Mouse (Mus musculus) cortical plate, adult 2 months (tissue): Measurements from ENCODE around the gene Pp2d1. TPM values are rescaled to one million over a fixed set of nuclear protein-coding genes. Genes with fewer than 3 reads are reported as not detected.
"Not testable (repeated sequence)": the region's sequence is repeated elsewhere in the genome, so short reads cannot be mapped to it uniquely, and the experiment has no call there.

Source experiments
- H3K27ac ChIP-seq: fragments of 200-500 bp; 2 replicates; pipeline ENCODE4 v1.5.1; 2012; ENCODE audit warnings: low read length, control low read depth, inconsistent platforms; ENCODE audit not compliant: insufficient read depth
- H3K4me1 ChIP-seq: fragments of 200-500 bp; 2 replicates; pipeline ENCODE4 v1.6.1; 2011; ENCODE audit warnings: low read length; ENCODE audit not compliant: control insufficient read depth, insufficient read depth
- H3K4me3 ChIP-seq: fragments of 200-500 bp; 2 replicates; pipeline ENCODE4 v1.5.1; 2011; ENCODE audit warnings: mild to moderate bottlenecking, low read length, control low read depth; ENCODE audit not compliant: insufficient read depth
- CTCF ChIP-seq: fragments of 200-500 bp; IDR thresholded peaks from 2 replicates; pipeline ENCODE4 v1.5.1; 2011; ENCODE audit warnings: mild to moderate bottlenecking, control low read depth, low read length; ENCODE audit not compliant: insufficient read depth; ENCODE audit errors: extremely low read depth
- POLR2A ChIP-seq: fragments of 200-500 bp; IDR thresholded peaks from 2 replicates; pipeline ENCODE4 v1.6.1; 2011; ENCODE audit warnings: mild to moderate bottlenecking, low read length, control low read depth; ENCODE audit not compliant: insufficient read depth; ENCODE audit errors: extremely low read depth
- polyA plus RNA-seq: library from polyadenylated mRNA; depleted of rRNA; stranded (reverse); fragments of >200 nt; gene quantifications from 2 replicates; pipeline ENCODE4 v1.2.3, GENCODE M21; 2012; rRNA removed

The Pp2d1 gene
- 0.04 TPM in 1 of 2 replicates, not detected in the other for polyA plus RNA-seq

DNA sequence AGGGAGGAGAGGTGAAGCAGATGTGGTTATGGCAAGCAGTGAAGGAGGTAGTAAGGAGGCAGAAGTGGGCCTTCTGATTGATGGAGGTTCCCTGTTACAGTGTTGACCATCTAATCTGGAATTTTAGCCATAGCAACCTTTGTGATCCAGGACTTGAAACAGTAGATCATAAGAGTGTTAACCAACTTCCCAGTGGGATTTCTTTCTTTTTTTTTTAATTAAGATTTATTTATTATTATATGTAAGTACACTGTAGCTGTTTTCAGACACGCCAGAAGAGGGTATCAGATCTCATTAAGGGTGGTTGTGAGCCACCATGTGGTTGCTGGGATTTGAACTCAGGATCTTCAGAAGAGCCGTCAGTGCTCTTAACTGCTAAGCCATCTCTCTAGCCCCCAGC, at the start of gene Pp2d1:
Gene Pp2d1, minus strand, starts transcription at position 101 of the 400 bp plus-strand sequence.
- H3K27ac ChIP-seq, H3K4me3 ChIP-seq, H3K4me1 ChIP-seq: not testable (repeated sequence)

DNA sequence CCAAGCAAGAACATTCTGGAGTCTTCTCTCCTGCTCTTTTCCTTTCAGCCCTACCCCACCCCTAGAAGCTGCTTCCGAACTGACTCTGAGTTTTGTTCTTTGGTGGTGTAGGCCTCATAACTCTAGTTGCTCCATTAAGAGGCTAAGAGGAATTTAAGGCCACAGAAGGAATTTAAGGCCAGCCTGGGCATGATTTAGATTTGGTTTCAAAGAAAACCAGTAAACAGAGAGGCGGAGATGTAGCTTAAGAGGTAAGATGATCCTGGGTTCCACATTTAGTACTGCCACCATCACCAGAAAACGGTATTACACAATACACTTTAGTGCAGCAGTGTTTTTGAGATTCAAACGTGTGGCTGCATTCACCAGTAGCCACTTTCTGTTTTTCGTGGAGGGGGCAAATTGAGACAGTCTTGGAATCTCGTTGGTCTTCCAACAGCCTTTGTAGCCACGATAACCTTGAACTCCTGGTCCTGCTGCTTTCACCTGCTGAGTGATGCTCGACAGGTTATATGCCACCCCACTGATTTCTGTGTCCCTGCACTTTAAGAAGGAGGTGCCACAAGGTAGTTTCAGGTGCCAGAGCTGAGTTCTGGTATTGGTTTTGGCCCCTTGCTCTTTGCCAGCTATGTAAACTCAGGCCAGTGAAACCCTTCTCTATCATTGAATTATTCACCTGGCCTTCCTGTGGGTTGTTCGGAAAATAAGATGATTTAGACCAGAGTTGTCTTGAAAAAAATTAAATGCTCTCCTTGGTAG, 49.0 kb upstream of the Pp2d1 start:
- H3K4me1 ChIP-seq, result peaks cover 7% of the 10 kb centered on the region
- no peak for TF ChIP-seq CTCF
- H3K4me3 ChIP-seq, result no peak overlapping the region
- H3K27ac ChIP-seq, result no peak overlapping the region

DNA sequence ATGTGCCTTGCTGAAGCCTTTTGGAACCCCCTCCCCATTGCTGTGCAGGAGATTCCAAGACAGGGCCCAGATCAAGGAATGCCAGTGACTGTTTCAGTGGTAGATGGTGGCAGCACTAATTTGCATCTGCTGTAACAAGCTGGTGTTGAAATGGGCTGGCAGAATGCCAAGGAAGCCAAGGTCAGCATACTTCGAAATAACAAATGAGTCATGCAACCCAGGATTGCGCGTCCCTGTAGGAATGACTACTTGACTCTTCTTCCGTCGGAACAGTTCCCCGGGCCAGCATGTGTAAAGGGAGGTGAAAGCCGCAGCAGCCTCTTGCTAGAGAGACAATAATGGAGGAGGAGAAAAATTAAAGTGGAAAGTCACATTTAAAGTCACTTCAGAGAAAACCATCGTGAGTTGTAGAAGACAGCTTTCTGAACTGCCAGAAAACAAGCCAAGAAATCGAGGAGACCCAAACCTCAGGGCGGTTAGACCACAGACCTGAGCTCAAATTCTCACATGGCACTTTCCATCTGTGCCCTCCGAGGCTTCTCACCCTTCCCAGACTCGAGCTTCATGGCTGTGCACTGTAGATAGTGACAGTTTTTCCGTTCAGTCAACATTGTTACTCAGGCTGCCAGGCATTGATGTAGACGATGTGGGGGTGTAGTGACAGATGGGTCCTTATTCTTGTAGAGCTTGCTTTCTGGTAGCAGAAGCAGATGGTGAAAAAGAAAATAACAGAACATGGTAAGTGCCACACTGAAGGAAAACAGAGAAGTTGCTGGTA, 48.0 kb upstream of the Pp2d1 start:
- Histone ChIP-seq H3K4me1 (peaks cover 7% of the 10 kb centered on the region), H3K4me3 (no peak overlapping the region), H3K27ac (no peak overlapping the region)
- TF ChIP-seq POLR2A (no peak), CTCF (no peak)

DNA sequence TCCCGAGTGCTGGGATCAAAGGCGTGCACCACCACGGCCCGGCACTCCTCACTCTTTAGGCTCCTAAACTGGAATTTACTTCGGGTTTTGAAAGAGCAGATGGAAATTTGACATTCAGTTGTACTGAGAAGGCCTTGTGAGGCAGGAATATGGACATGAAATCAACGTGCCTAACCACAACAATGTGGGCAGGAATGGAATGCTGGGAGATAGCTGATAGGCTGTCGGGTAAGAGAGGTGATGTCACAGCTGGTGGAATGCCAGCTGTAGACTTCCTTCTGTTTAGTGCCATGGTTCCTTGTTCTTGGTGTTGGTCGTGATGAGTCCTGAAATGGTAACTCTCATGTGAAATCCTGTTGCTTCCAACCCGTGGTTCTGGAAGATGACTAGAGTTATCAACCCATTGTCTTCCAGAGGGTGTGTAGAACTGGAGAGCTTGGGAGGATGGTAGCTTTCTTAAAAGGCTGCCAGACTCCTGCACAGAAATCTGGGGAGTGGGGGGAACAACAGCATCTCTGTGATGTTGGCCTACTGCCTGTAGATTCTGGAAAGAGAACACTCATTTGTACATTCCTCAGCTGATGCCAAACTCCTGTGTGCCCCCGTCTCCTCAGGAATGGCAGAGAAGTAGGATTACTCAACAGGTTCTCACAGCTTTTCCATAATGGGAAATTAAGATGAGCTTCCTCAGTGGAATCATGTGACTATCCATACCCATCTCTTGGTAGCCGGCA, 44.8 kb upstream of the Pp2d1 start:
- H3K4me1 ChIP-seq, result peaks cover 7% of the 10 kb centered on the region
- TF ChIP-seq CTCF (no peak), POLR2A (no peak)
- no peak overlapping the region for H3K4me3 ChIP-seq
- no peak overlapping the region for H3K27ac ChIP-seq

DNA sequence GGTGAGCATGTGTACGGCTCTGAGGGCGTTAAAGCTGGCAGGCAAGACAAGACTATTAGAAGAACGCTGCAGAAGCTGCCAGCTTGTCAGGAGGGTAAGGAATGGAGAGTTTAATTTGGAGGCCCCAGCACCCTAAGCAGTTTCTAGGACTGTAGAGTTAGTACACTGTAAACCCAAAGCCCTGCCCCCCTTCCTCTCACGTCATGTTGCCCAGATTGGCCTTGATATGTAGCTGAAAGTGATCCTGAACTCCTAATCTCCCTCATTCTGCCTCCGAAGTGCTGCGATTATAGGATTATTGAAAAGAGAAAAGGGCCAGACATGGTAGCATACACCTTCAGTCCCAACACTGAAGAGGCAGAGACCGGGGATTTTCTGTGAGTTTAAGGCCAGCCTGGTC, 43.6 kb upstream of the Pp2d1 start:
- Histone ChIP-seq H3K4me1 (peaks cover 4% of the 10 kb centered on the region), H3K27ac (no peak overlapping the region), H3K4me3 (no peak overlapping the region)
- no peak for TF ChIP-seq CTCF
- no peak for TF ChIP-seq POLR2A

DNA sequence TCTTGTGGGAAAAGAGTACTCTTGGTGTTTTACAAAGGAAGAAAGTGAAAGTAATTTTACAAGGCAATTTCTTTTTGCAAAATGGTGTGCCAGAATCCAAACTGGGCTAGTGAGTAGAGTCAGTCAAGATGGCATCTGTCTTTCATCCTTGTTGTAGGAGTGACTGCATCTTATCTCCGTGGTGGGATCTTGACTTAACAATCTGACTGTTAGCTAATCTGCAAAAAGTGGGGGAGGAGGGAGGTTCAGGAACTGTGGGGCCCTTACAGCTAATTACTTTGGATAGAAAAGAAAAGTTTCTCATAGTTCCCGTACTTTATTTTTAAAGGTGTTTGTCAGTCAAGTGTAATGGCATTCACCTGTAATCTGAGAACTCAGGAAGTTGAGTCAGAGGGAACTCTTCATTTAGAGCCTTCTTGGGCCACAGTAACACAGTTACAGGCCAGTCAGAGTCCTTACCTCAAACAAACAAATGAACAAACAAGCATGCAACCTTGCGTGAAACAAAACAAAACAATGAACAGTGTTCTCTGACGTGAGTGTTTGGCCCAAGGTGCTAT, 42.9 kb upstream of the Pp2d1 start:
- H3K27ac ChIP-seq, result no peak overlapping the region
- H3K4me1 ChIP-seq, result peaks cover 3% of the 10 kb centered on the region
- no peak for TF ChIP-seq CTCF
- no peak overlapping the region for H3K4me3 ChIP-seq

DNA sequence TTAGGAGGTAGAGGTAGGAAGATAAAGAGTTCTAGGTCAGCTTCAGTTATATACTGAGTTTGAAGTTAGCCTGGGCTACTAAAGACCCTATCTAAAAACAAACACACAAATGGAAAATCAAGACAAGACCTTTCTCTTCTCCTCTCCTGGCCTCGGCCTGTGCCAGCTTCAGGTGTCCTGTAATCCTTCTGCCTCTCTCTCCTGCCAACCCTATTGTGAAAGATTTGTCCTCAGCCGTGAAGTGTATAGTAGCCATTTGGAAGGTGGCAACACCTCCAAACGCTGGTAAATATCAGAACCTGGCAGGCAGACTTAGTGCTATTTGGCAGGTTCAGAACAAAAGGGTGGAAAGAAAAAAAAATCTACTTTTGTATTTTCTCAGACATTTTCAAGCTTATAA, 41.0 kb upstream of the Pp2d1 start:
- Histone ChIP-seq H3K4me3 (no peak overlapping the region), H3K27ac (no peak overlapping the region)
- no peak for TF ChIP-seq POLR2A
- no peak for TF ChIP-seq CTCF

DNA sequence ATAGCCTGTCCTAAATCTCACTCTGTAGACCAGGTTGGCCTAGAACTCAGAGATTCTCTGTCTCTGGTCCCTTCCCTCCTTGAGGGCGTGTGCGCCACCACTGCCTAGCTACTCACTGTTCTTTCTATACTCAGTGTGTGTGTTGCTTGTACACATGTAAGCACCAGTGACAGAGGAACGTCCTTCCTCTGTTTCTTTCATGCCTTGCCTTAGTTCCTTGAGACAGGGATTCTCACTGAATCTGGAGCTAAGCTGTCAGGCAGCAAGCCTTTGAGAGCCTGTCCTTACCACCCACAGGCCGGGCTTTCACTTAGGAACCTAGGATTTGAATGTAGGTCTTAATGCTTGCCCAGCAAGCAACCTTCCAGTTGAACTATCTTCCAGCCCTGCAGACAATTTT, 40.4 kb upstream of the Pp2d1 start:
- Histone ChIP-seq H3K4me1 (peaks cover 3% of the 10 kb centered on the region), H3K27ac (no peak overlapping the region), H3K4me3 (no peak overlapping the region)
- TF ChIP-seq CTCF (no peak), POLR2A (no peak)

More for the DNA sequence above, 41.0 kb upstream of the Pp2d1 start:
- peaks cover 3% of the 10 kb centered on the region for H3K4me1 ChIP-seq

DNA sequence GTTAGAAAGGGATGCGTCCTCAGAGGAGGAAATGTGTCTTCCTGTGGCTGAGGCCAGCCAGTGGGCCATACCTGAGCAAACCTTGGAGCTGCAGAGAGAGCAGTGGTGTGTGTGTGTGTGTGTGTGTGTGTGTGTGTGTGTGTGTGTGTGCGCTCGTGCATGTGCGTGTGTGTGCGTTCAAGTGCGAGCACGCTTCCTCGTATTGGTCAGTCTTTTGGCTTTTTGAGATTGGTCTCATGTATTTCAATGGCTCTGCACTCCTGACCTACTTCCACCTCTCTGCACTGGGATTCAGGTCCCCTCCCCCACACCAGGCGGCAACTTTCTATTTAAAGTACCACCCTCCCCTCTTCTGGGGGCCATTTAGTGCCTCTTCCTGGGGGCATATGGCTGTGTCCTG, 39.5 kb upstream of the Pp2d1 start:
- H3K4me1 ChIP-seq, result peaks cover 2% of the 10 kb centered on the region; the same call in 1 of the 2 replicates
- no peak overlapping the region for H3K27ac ChIP-seq
- TF ChIP-seq CTCF, result no peak
- TF ChIP-seq POLR2A, result no peak
- no peak overlapping the region for H3K4me3 ChIP-seq
